Mouse (Mus musculus): ENCODE results near the gene Rita1.

Gene Rita1

DNA sequence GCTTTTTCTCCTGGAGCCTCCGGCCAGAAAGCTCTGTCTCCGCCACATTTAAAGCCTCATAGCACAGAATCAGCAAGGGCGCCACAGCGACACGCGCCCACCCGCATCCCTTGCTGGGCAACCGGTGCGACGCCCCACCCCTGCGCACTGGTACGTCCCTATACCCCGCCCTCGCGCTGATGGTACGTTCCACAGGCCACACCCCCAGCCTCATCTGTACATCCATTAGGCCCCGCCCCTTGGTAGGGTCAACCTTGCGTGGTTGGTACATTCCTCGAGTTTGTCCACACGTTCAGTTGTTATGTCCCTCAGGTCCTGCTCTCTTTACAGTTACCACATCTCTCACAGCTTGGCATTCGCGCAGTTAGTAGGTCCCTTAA is at the start of gene Rita1, which contains the start of gene Ddx54:
Gene Rita1 (minus strand): TSS at position 148 of the 380 bp plus-strand sequence.
Gene Ddx54 (plus strand): TSS at position 298 of the 380 bp plus-strand sequence.
- in situ Hi-C loops (cut with MboI; ENCODE audit: low pct_unique_long_range_greater_than_20kb in 1 of 2, low sequenced_read_pairs in 2 of 2, unreplicated experiment in 1 of 2) = no loop called here

DNA sequence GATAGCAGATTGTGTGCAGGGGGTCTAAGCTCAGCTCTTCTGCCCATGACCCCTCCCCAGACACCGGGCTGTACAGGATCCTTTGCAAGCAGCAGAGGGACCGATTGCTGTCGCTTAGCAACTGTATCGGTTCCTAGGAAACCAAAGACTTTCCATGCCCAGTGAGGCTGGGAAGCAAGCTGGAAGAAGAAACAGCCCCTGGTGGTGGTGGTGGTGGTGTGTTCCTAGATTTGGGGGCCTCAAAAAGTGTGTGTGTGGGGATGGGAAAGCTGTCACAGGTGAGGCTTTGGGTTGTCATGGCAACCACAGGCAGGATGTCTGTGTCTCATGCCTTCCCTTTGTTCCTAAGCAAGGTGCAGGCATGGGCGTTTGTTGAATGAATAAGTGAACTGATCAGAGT is 48.4 kb upstream of the Rita1 start:
- in situ Hi-C loops (cut with MboI; ENCODE audit: low pct_unique_long_range_greater_than_20kb in 1 of 2, low sequenced_read_pairs in 2 of 2, unreplicated experiment in 1 of 2) = no loop called here

DNA sequence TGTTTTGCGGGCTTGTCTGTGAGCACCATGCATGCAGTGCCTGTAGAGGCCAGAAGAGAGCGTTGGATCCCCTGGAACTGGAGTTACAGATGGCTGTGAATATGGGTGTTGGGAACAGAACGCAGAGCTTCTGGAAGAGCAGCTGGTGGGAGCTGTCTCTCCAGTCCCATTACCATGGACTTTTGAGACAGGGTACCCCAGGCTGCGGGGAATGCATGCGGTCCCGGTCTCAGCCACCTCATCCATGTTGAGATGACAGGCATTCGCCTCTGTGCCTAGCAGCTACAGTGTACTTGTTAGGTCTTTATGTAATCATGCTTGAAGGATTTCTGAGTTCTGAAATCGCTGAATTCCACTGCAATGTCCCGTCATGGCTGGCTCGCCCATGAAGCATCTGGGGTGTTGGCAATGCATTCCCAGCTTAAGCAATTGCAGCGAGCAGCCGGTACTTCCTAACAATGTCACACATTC is 43.9 kb upstream of the Rita1 start:
- in situ Hi-C loops (cut with MboI; ENCODE audit: low pct_unique_long_range_greater_than_20kb in 1 of 2, low sequenced_read_pairs in 2 of 2, unreplicated experiment in 1 of 2) = no loop called here

DNA sequence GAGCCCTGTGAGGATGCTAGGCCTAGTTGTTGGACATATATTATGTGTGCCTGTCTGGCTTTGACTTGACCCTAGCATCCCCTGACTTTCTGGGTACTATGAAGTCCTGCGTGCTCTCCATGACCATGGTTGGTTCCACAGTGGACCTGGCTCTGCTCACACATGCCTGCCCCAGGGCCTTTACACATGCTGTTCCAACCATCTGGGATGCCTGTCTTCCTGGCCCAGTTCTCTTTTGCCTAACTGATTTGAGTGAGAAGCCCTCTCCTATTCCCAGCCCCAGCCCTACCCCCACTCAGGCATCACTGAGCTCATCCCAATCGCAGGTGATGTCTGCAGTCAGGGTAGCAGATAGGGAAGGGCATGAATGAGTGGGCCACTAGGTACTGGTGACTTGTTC is 41.5 kb upstream of the Rita1 start:
- in situ Hi-C loops (cut with MboI; ENCODE audit: low pct_unique_long_range_greater_than_20kb in 1 of 2, low sequenced_read_pairs in 2 of 2, unreplicated experiment in 1 of 2) = no loop called here

DNA sequence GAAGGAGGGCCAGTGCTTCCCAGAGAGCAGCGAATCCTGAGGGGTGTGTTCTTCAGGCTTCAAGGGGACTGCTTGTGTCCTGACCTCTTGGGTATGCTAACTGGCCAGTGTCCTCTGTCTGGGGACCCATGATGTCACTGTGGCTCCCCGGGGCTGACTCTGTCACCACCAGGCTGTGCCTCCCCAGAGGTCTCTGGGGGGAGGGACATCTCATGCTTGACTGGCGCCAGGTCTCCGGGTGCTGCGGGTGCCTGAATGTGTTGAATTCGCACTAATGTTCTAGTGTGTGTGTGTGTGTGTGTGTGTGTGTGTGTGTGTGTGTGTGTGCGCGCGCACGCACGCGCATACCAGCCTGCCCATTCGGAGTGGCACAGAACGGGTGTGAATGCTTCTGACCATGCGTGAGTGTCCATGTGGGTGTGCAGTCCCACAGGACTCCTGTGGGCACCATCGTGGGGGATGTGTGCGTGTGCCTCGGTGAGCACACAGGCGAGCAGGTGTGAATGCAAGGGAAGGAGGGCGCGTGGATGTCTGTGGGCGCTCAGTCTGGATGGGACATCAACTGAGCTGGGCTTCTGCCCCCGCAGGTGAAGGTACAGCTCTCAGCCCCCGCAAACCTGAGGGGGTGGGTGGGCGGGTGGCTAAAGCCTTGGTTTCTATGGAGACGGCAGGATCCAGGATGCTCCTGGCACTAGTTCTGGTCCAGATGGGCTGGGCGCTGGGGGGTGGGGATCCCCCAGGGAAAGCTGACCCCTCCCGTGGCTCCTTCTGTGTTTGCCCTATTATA is 40.7 kb upstream of the Rita1 start:
- in situ Hi-C loops (cut with MboI; ENCODE audit: low pct_unique_long_range_greater_than_20kb in 1 of 2, low sequenced_read_pairs in 2 of 2, unreplicated experiment in 1 of 2) = no loop called here

DNA sequence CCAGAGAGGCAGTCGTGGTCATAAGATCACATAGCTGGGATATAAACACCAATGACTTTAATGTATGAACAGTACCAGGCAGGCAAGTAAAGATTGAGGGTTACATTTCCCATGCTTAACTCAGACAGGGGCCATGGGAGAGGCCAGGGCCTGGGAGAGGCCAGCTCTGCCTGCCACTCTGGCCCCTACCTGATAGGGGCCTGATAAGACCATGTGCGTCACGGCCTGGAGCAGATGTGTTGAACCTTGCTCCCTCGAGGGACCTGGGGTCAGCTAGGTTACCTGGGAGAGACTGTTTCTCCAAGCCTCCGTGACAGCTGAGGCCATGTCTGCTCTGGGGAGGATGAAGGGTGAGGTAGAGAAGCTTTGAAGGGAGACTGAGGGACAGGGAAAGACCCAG is 38.8 kb upstream of the Rita1 start:
- in situ Hi-C loops (cut with MboI; ENCODE audit: low pct_unique_long_range_greater_than_20kb in 1 of 2, low sequenced_read_pairs in 2 of 2, unreplicated experiment in 1 of 2) = no loop called here

DNA sequence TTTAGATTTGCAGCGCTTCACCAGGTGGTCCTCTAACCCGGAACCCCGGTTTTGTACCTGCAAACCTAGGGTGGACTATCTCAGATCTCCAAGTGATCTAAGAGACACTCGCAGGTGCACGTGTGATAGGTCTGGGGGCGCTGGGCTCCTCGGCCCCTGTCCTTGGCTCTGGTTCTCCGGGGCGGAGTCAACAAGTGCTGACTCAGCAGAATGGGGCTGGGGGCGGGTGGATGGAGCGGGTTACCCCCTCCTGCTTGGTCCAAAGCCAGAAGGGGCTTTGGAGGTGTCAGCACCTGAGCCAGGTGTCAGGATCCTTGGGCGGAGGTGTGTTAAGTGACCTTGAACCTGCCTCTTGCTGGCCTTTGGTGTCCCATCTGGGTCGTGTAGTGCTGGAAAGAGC is 37.5 kb upstream of the Rita1 start:
- in situ Hi-C loops (cut with MboI; ENCODE audit: low pct_unique_long_range_greater_than_20kb in 1 of 2, low sequenced_read_pairs in 2 of 2, unreplicated experiment in 1 of 2) = no loop called here

DNA sequence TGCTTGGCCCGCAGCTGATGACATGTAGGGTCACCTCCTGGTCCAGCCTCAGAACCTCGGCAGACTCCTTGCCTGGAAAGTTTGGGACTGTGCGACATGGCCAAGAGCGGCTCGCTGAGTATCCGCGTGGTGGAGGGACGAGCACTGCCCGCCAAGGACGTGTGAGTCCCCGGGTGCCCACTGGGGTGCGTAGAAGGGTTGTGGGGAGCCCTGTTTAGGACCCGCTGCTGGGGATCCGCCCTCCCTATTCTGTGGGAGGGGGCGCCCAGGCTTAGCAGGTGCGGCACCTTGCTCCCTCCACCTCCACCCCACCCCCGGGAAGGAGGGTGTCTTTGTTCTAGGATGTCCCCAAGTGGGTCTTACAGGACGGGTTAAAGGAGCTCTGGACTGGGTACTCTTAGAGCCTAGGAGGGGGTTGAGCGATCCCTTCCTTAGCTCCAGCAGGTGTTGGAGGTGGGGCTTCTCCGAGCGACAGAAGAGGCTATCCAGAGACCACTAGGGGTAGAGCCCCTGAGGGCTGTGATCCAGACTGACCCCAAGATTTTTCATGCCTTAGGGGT is 37.1 kb upstream of the Rita1 start:
- in situ Hi-C loops (cut with MboI; ENCODE audit: low pct_unique_long_range_greater_than_20kb in 1 of 2, low sequenced_read_pairs in 2 of 2, unreplicated experiment in 1 of 2) = no loop called here

DNA sequence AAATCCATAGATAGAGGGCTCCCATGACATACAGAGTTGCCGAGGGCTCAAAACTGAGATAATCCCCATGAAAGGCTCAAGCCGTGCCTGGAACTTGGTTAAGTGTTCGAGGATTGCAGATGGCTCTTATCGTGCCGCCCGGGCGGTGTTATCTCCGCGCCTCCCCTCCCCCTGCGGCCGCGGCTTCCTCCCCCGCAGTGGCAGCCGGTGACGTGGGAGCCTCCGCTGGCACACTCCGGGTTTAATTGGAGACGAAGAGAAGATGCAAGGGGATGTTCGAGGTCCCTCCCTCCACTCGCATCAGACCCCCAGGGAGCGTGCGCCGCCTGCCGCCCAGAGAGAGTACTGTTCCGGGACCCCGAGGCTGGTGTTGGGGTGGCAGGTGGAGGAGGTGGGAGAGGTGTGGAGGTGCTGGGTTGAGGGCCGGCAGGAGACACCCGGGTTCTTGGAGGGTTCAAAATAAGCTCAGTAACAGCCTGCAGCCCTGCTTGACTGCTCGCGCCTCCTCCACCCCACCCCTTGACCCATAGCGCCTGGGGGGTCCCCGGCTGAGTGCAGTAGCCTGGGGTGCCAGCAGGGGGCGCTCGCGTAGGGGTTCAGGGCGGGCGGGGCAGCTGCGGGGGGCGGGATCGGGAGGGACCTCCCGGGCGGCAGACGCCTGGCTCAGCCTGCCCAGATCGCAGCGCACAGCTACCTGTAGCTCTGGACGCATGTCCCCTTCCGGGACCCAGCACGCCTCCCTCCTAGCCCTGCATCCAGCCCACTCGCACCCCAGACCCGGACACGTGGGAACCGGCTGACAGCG is 36.4 kb upstream of the Rita1 start, which contains the start of gene Rasal1:
Gene Rasal1 (plus strand): TSS at position 244 of the 805 bp plus-strand sequence.
- in situ Hi-C loops (cut with MboI; ENCODE audit: low pct_unique_long_range_greater_than_20kb in 1 of 2, low sequenced_read_pairs in 2 of 2, unreplicated experiment in 1 of 2) = no loop called here

DNA sequence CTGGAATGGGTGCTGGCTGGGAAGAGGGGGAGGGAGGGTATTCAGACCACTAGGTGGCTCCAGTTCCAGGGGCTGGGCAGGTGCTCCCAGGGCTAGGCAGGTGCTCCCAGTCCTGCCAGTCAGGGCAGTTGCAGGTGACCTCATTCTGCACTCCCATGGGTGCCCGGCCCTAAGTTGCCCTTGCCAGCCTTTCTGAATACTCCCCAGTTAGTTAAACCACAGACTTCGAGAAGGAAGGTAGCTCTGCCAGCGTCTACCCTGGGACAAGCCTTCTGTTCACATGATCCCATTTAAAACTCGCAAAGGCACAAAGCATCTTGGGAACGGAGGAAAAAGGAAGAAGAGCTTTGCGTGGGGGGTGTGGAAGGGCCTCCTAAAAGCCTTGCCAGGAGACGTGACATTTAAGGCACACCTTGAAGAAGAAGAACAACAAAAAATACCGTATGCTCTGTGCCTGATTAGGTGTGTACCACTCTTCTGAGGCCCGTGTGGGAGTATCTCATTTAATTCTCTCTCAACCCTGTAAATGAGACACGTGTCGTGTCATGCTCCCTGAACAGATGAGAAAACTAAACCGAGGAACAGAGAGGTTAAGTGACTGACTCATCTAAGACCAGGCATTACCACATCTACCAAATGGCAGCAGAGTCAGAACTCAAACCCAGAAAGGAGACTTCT is 35.6 kb upstream of the Rita1 start:
- in situ Hi-C loops (cut with MboI; ENCODE audit: low pct_unique_long_range_greater_than_20kb in 1 of 2, low sequenced_read_pairs in 2 of 2, unreplicated experiment in 1 of 2) = no loop called here

DNA sequence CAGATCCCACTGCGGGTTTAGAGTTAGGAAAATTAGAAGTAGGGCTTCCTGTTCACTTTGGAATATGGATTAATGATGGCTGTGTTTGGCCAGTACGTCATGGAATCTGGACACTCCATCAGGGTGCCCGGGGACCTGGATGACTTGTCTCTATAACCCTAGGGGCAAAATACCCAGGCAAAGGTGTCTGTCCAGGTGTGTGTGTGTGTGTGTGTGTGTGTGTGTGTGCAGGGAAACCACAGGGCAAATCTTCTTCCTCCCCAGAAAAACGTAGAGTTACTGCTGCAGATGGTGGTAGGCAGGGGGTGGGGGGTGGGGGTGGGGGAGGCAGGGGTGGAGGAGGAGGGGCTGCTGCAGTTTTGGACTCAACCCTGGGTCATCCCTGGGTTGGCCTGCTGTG is 35.0 kb upstream of the Rita1 start:
- in situ Hi-C loops (cut with MboI; ENCODE audit: low pct_unique_long_range_greater_than_20kb in 1 of 2, low sequenced_read_pairs in 2 of 2, unreplicated experiment in 1 of 2) = no loop called here

DNA sequence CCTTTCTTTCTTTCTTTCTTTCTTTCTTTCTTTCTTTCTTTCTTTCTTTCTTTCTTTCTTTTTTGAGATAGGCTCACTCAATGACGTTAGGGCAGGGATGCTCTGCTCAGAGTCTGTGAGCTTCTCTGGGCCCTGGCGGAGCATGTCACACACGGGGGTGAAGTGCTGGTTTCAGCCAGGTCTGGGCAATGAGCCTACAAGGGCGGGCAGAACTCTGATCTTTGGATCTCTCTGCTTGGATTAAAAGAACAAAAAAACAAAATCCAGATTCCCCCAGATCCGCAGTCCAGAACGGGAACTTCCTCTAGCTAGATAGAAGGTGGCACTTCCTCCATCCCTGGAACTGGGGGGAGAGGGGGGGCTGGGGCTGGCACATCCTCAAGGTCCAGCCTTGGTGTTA is 33.5 kb upstream of the Rita1 start:
- in situ Hi-C loops (cut with MboI; ENCODE audit: low pct_unique_long_range_greater_than_20kb in 1 of 2, low sequenced_read_pairs in 2 of 2, unreplicated experiment in 1 of 2) = no loop called here

DNA sequence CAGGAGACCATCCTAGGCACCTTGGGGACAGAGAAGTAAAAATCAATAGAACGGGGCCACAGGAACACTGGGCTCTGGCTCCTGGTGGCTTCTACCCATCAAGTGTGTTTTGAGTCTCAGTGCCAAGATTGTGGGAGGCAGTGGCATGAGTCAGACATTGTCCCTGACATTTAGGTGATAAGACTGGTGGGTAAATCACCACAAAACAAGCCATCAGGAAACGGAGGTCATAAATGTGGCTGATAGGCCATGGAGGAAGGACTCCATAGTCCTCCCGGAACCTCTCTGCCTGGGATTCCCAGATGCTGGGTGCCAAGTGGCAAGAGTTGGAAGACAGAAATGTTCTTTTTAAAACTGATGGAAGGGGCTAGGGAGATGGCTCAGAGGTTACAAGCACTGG is 31.8 kb upstream of the Rita1 start:
- in situ Hi-C loops (cut with MboI; ENCODE audit: low pct_unique_long_range_greater_than_20kb in 1 of 2, low sequenced_read_pairs in 2 of 2, unreplicated experiment in 1 of 2) = no loop called here

DNA sequence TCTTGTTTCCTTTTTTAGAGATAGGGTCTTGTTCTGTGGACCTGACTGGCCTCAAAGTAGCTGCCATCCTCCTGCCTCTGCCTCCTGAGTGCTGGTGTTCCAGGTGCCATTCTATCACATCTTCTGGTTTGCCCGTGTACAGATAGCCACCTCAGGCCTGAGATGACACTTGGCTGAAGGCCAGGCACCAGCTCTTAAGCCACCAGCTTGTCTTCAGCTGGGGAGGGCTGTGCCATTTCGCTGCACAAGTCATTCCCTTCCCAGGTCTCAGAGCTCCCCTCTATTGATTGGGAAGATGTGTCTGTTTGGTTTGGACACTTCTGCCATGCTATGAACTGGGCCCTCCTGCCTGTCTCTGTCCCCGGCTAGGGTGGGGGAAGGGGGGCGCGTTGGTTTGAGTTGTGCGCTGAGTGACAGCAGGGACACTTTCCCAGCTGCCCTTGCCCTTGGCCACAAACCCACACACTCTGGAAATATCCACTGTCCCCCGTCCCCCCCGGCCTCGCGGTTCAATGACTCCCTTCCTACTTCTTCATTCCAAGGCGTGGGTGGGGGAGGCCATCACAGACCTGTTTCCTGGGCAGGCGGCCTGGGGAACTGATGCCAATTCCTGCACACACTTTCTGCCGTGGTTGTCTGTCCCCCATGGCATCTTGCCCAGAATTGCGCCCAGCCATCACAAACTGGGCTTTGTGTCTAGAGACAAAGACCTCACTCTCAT is 31.1 kb upstream of the Rita1 start:
- in situ Hi-C loops (cut with MboI; ENCODE audit: low pct_unique_long_range_greater_than_20kb in 1 of 2, low sequenced_read_pairs in 2 of 2, unreplicated experiment in 1 of 2) = no loop called here

DNA sequence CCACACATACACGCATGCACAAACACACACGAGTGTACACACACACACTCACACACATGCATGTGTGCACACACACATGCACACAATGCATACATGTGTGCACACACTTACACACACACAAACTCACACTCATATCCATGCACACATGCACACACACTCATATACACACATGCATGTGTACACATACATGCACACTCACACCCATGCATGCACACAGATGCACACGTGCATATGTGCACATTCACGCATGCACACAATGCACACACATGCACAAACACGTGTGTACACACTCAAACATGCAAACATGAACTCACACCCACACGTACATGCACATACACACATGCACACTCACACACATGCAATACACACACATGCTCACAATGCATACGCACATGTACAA is 27.7 kb upstream of the Rita1 start:
- in situ Hi-C loops (cut with MboI; ENCODE audit: low pct_unique_long_range_greater_than_20kb in 1 of 2, low sequenced_read_pairs in 2 of 2, unreplicated experiment in 1 of 2) = no loop called here

DNA sequence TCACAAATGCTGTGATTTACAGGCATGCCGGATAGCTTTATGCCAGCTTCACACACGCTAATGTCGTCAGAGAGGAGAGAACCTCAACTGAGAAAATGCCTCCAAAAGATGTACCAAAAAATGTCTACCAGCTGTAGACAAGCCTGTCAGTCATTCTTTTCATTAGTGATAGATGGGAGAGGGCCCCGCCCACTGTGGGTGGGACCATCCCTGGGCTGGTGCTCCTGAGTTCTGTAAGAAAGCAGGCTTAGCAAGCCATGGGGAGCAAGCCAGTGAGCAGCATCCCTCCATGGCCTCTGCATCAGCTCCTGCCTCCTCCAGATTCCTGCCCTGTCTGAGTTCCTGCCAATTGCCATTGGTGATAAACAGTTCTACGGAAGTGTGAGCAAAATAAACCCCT is 23.2 kb upstream of the Rita1 start:
- in situ Hi-C loops (cut with MboI; ENCODE audit: low pct_unique_long_range_greater_than_20kb in 1 of 2, low sequenced_read_pairs in 2 of 2, unreplicated experiment in 1 of 2) = no loop called here

DNA sequence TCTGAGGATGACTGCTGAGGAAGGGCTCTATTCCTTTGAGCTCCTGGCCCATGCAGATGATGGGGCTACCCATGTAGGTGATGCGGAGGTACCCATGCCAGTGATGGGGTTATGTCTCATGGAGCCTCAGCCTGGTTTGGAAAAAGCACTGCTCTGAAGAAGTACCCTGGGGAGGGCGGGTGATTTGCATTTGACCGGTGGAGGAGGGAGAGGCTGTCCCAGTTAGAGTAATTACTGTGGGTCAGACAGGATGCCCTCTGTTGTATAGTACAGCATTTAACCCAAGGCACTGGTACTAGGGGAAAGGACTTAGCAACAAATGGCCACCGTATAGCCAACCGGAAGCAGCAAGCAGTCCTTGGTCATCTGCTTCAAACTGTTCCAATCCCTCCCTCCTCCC is 22.5 kb upstream of the Rita1 start:
- in situ Hi-C loops (cut with MboI; ENCODE audit: low pct_unique_long_range_greater_than_20kb in 1 of 2, low sequenced_read_pairs in 2 of 2, unreplicated experiment in 1 of 2) = no loop called here

DNA sequence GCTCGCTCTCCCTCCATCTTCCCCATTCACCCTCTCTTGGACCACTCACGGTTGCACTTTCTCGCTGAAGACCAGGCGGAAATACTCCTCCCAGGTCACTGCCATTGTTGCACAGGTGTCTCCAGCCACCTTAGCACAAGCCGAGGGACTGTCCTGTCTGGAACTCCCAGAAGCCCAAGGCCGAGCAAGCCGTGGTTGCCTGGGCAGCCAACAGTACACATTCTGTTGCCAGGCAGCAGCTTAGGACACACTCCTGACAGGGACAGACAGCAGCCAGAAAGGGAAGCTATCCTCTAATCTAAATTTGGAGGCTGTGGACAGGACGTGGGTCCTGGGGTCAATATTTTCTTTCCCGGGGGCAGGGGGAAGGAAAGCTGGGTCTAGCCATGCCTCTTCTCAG is 21.7 kb upstream of the Rita1 start, which contains the start of gene Cfap73:
Gene Cfap73 (minus strand): TSS at position 105 of the 400 bp plus-strand sequence.
- in situ Hi-C loops (cut with MboI; ENCODE audit: low pct_unique_long_range_greater_than_20kb in 1 of 2, low sequenced_read_pairs in 2 of 2, unreplicated experiment in 1 of 2) = no loop called here

All from mouse embryonic stem cell (cell line).